Mouse (Mus musculus): ENCODE results near the gene Nav1.
A peak's percentile ranks its signal among the peaks of the same experiment; 100 is the strongest.

The Nav1 gene

GRCm38 (mm10) chr1:135583678-135584515 lies 23.2 kb downstream of the Nav1 start:
- DNase-seq (ENCODE audit: low spot score in 2 of 2) = peak in 1 of 2 experiments; percentile 58

GRCm38 (mm10) chr1:135583081-135583677 lies 23.9 kb downstream of the Nav1 start:
- DNase-seq (ENCODE audit: low spot score in 2 of 2) = peak; percentile 82 to 88

DNA sequence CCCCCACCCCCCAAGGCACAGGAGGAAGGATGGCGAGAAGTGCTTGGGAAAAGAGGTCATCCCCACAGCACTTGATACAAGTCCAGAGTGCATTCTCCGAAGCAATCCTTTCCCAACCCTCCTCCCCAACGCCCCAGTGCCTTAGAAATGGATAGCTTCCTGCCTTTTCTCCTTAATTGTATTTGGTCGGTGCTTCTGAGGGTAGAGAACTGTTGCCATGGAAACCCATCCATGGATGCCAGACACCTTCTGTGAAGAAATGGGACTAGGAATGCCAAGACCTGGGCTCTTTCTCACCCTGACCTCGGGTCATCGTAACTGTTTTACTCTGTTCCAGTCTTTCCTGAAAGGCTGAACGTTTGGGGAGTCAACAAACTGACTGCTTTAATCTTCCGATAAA lies 26.1 kb downstream of the Nav1 start:
- DNase-seq (ENCODE audit: low spot score in 2 of 2) = no peak

- no peak for DNase-seq (ENCODE audit: low spot score in 2 of 2)
Observed at GRCm38 (mm10) chr1:135579111-135579510, 28.0 kb downstream of the Nav1 start.

GRCm38 (mm10) chr1:135577793-135578192 lies 29.3 kb downstream of the Nav1 start:
- no peak for DNase-seq (ENCODE audit: low spot score in 2 of 2)

GRCm38 (mm10) chr1:135575393-135575792 lies 31.7 kb downstream of the Nav1 start:
- DNase-seq (ENCODE audit: low spot score in 2 of 2) = no peak

- DNase-seq (ENCODE audit: low spot score in 2 of 2) = no peak
Observed at GRCm38 (mm10) chr1:135574451-135575208, 32.5 kb downstream of the Nav1 start.

- DNase-seq (ENCODE audit: low spot score in 2 of 2) = no peak
Observed at GRCm38 (mm10) chr1:135572139-135572892, 34.8 kb downstream of the Nav1 start.

GRCm38 (mm10) chr1:135568087-135568486 lies 39.0 kb downstream of the Nav1 start:
- no peak for DNase-seq (ENCODE audit: low spot score in 2 of 2)

GRCm38 (mm10) chr1:135566611-135567010 lies 40.5 kb downstream of the Nav1 start:
- DNase-seq (ENCODE audit: low spot score in 2 of 2) = peak; percentile 76 to 85

GRCm38 (mm10) chr1:135565775-135566174 lies 41.3 kb downstream of the Nav1 start:
- DNase-seq (ENCODE audit: low spot score in 2 of 2) = no peak

DNA sequence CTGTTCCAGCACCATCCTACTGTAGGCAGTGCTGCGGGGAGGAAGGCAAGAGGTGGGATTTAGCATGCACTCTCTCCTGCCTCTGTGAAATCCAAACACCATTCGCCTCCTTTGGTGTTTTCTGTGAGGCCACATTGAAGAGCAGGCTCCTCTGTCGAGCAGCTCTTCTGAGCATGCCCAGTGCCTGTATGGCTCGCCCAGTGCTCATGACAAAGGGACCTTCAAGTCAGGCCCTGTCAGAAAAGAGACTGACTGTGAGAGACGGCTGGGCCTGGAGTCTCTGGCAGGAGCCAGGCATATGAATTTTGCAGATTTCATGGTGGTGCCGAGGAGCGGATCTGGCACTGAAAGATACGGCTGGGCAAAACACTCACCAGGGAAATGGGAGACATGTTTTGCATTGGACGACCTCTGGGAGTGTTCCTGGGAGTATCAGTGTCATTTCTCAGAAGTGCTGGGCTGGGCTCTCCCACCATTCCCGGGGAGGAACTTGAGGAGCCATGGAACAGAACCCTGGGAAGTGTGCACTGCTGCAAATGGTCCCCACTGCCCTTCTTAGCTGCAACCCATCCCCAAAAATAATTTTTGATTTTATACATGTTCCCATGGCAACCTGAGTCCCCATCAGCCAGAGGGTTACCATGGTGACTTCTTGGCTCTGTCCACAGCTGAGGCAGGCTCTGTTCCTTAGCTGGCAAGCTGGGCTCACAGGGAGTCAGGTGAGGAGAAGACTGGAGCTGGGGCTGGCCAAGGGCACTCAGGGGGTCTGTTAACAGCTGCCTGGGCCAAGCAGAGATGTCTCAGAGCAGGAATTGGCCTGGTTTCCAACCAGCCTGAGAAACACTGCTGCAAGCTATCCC lies 42.2 kb downstream of the Nav1 start:
- DNase-seq (ENCODE audit: low spot score in 2 of 2) = peak; percentile 83 to 92

- DNase-seq (ENCODE audit: low spot score in 2 of 2) = peak in 1 of 2 experiments; percentile 69
Observed at GRCm38 (mm10) chr1:135563781-135564414, 43.2 kb downstream of the Nav1 start.

DNA sequence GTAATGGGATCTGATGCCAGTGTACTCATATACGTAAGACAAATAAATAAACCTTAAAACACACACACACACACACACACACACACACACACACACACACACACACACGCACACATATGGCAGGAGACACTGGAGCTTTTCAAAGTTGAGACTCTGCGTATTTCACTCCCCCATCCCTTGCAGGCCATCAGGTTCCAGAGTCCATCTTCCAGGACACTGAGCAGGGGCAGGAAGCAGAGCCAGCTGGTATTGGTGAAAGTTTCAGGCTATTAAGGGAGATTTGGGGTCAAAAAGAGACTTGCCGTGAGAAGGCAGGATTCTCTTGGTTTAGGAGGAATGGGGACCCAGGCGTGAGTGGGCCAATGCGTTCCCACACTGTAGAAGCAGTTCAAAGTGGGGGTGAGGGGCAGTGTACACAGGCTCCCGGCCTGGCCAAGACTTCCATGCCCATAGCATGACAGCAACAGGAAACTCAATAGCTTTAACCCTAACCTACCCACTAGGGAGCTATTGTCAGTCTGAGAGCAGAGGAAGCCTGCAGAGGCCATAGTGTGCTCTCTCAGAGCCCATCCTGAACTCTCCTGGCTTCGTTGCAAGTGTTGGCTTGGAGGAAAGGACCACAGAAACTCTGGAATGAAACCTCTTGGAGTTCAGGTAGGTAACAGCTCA lies 44.0 kb downstream of the Nav1 start:
- no peak for DNase-seq (ENCODE audit: low spot score in 2 of 2)

DNA sequence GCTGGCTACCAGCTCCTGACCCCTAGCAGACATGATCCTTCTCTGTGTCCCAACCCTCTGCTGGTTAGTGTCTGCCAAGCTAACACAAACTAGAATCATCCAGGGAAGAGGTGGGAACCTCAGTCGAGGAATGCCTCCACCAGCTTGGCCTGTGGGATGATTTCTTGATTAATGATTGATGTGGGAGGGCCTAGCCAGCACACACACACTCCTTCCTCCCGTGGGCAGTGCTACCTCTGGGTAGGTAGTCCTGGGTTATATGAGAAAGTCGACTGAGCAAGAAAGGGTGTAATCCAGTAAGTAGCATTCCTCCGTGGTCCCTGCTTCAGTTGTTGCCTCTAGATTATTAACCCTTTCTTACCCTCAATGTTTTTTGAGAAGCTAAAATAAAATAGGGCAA lies 45.0 kb downstream of the Nav1 start:
- DNase-seq (ENCODE audit: low spot score in 2 of 2) = no peak

- no peak for DNase-seq (ENCODE audit: low spot score in 2 of 2)
Observed at GRCm38 (mm10) chr1:135561282-135561681, 45.8 kb downstream of the Nav1 start.

- DNase-seq (ENCODE audit: low spot score in 2 of 2) = no peak
Observed at GRCm38 (mm10) chr1:135557976-135558375, 49.1 kb downstream of the Nav1 start.

DNA sequence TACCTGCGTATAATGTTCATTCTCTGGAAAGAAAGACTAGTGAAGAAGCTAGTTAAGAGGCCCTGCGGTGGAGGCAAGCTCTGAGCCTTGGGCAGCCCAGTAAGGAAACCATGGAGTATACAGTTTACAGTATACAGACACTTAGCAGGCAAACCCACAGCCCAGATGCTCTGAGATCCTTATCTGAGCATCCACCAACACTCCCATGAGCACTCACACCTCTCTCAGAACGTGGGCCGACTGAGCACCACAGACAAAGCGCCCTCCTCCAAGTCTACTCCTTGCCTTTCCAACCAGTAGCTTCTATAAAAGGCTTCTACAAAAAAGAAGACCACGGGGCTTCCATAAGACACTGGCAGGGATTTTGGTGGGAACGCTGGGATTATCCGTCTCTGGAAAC lies 51.2 kb downstream of the Nav1 start:
- peak in 1 of 2 experiments; percentile 70 for DNase-seq (ENCODE audit: low spot score in 2 of 2)

- no peak for DNase-seq (ENCODE audit: low spot score in 2 of 2)
Observed at GRCm38 (mm10) chr1:135554632-135555260, 52.3 kb downstream of the Nav1 start.

Measured in right cerebral cortex, postnatal 10 days (tissue).